Mouse (Mus musculus): ENCODE results near the gene Car2. TPM values are rescaled to one million over a fixed set of nuclear protein-coding genes. Genes with fewer than 3 reads are reported as not detected.

Gene Car2
- 1 to 10 TPM; 6.3 to 6.7 TPM for total RNA-seq (2021)

DNA sequence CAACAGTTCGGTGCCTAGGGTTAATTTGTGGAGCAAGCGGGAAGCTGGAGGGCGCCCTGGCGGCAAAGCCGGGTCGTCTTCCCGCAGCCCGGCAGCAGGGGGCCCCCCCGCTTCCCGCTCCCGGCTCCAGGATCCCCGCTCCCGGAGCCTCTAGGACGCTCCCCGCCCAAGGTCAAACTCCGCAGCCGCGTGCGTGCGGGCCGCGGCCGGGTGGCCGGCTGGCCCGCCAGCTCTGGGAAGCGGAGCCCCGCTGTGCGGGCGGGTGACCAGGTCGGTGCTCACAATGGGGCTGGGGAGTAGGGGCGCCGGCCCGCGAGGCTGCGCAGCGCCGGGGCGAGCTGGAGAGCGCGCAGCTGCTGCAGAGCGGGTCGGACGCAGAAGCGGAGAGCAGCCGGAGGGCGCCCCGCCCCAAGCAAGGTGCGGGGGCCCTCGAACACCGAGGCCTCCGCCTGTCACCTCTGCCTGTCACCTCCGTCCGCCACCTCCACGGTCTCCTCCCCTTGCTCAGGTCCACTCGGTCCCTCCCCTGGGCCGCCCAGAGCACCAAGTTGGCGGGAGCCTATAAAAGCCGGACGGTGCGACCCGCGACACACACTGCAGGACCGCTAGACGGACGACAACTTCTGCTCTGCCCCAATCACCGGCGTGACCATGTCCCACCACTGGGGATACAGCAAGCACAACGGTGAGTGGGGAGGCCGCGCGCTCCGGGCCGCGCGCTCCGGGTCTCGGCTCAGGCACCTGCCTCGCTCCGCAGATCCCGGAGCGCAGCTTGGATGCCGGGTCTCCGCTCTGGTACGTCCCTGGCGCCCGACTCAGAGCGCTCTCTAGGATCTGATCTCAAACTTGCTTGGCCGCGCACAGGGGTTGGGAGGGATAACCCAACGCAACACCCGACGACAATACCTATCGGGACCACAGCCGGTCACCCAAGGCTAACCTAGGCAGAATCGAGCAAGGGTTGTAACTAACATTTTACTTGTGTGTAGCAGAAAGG, at the start of gene Car2:
Gene Car2 (plus strand): TSS at position 172 of the 997 bp plus-strand sequence.
- DNase-seq: peak; percentile 68 to 70
- intact Hi-C loops (cut with DNase I): loop anchor here (10.0 kb wide), 1 partner anchor 138 kb away; no protein-coding TSS in a partner anchor

DNA sequence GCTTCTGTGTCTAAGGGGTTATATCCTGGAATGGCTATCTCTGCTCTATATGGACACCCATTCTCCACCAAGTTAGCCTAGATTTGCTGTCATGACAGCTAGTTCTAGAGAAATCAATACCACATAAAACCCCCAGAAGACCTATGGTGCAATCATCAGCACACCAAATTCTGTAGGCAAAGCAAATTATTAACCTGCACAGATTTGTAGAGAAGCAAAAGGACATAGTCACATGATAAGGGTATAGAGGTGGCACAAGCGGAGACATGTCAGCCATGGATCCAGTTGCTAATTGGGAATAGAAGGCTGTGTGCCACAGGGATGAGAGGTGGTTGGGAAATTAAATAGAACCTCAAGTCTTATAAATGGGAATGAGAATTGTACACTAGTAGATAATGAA, 47.1 kb upstream of the Car2 start:
- intact Hi-C loops (cut with DNase I): no loop called here
- no peak for DNase-seq

DNA sequence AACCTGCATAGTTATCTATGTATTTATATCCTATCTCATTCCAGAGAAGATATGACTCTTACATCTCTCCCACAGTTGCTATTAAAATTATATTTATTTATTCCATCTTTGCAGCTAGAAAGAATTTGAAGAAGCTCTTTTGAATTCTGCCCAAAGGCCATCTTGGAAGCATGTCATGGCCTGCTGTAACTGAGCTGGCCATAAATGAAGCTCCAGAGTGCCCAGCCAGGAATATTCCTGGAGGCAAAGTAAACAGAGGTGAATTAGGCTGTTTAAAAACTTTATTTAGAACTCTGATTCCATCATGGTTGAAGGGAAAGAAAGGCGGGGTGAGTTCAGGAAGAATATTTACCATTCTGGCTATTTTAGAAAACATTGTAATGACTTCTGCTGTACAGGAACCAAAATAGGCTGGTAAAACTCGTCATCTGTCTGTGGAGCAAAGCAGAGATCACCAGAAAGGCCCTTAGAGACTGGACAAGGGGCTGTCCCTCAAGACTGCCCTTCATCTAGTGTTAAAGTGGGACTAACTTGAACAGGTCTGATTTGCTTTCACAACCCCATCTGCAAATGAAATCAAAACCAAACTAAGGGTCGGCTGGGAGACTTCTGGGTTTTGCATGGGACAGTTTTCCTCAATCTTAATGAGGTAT, 46.5 kb upstream of the Car2 start:
- intact Hi-C loops (cut with DNase I): no loop called here
- no peak for DNase-seq

DNA sequence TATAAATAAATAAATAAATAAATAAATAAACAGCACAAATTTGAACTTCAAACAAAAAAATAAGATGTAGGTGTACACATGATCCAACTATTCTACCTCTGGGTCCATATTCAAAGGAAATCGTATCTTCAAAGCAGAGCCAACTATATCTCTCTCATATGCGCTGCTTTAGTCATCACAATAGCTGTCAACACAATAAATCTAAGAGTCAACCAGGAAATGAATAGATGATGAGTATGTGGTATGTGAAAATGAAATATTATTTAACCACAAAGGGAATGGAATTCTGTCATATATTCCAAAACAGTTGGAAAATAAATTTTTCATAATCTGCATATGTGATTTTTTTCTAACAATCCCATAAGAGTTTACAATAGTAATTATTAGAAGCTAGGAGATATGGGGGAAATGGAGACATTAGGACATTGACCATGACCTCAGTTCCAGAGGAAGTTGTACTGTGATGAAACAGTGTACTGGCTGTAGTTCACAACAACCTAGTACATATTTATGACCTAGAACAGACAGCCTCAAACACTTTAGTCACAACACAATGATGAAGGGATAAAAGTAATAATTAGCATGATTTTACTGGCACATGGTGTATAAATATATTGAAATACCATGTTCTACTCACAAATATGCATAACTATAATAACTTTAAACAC, 37.4 kb upstream of the Car2 start:
- intact Hi-C loops (cut with DNase I): no loop called here
- no peak for DNase-seq

DNA sequence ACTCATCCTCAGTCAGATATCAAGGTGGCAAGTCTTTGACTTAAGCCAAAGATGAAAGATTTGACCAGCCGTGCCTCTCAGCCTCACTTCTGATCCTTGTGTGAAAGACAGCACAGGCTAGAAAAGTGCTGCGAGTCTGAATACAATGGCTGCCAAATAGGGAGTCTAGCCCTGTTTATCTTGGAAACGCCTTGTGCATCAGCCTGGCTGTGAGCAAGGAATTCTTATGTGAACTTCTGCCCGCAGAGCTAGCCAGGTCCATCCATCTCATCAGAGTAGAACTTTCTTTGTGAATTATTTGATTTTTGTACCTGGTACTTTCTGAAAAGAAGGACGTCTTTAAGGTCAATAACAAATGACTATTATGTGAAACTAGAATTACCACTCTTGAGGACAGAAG, 32.1 kb upstream of the Car2 start:
- intact Hi-C loops (cut with DNase I): no loop called here
- no peak for DNase-seq

DNA sequence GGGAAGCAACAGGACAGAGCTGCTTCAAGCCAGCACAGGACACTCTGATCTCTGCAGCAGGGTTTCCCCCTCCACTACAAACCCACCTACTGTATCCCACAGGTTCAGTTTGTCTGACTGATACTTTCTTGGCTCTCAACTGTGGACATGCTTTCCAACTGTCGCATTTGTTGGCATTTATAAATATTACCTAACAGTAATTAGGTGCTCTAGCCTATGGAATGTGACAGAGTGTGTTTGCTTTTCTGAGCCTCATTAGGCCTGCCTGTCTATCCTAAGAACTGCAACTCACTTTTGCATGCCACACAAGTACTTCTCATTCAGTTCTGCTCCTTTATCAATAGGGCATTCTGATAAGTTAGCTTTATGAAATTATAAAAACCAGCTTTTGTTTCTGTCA, 31.6 kb upstream of the Car2 start:
- intact Hi-C loops (cut with DNase I): no loop called here
- DNase-seq: no peak

DNA sequence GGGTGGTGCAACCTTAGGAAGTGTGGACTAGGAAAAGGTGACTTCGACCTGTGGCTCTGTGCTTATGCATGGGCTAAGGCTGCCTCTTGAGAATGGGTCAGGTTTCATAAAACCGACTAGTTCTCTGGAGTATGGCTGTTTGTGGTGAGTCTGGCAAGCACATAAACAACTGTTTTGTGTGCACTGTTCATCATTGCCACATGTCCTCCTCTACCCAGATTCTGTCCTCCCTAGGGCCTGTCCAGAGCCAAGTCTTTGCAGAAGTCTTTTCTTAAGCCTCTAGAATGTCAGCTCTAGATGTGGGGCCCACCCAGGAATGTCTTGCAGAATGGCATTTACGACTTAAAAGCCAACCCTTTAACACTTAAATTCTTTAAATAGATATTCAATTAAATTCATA, 28.2 kb upstream of the Car2 start:
- no peak for DNase-seq
- intact Hi-C loops (cut with DNase I): no loop called here

DNA sequence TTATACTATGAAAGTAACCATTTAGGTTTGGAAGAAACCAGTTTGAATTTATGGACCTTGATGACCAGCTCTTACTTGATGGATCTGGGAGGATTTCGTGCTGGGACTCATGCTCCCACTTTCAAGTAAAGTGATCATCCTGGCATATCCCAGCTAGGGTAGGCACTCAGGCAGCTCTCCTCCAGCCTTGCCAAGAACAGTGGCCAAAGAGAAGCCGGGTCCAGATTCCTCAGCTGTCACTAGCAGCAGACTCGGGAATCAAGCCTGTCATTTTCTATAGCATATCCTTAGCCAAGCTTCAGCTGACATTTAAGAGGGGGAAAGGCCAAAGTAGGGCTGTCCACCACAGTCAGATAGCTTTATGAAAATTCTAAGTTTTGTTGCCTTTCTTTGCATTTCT, 25.8 kb upstream of the Car2 start:
- intact Hi-C loops (cut with DNase I): no loop called here
- DNase-seq: no peak

DNA sequence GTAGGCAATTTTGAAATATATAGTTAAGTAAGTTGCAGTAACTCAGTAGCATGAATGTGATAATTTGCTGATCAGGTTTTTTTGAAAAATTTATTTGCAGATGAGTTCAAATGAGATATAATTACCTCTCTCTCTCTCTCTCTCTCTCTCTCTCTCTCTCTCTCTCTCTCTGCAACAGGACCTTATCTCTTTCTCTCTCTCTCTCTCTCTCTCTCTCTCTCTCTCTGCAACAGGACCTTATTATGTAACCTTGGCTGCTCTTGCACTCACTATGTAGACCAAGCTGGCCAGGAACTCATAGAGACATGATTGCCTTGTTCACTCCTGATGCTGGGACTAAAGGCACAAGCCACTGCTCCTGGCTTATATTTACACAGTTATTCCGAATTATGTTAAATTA, 24.9 kb upstream of the Car2 start:
- intact Hi-C loops (cut with DNase I): no loop called here

DNA sequence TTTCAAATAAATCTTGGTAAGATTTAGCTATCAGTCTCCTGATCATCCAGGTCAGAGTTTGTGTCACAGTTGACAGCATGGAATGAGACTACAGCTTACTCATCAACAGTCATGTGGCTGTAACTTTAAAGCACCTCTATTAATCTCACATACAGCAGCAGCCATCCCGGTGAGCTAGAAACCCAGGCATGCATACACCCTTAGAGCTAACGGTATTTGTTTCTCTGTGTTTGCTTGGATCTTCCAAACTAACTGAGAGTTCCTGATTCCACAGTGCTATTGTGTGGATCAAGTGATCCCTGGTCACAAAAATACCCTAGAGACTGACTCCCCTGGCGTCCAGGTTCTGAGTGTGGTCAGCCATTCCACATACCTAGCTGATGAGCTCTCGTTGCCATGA, 24.3 kb upstream of the Car2 start:
- intact Hi-C loops (cut with DNase I): no loop called here
- DNase-seq: no peak

More for the DNA sequence above, 24.9 kb upstream of the Car2 start:
- no peak for DNase-seq

DNA sequence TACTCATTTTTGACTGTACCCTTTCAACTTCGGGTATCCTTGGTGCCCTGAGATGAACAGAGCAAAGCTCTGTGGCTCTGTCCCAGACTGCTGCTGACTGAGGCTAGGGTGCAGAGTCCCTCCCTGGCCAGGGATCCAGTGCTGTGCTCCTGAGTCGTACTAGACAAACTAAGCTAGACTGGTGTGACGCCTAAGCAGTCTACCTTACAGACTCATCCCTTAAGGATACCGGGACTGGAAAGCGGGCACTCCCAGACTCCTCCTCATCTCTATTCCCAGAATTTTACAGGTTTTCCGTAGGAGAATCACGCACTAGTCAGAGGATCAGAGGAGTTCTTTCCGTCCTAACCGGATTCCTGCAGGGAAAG, 23.4 kb upstream of the Car2 start:
- intact Hi-C loops (cut with DNase I): no loop called here
- DNase-seq: no peak

DNA sequence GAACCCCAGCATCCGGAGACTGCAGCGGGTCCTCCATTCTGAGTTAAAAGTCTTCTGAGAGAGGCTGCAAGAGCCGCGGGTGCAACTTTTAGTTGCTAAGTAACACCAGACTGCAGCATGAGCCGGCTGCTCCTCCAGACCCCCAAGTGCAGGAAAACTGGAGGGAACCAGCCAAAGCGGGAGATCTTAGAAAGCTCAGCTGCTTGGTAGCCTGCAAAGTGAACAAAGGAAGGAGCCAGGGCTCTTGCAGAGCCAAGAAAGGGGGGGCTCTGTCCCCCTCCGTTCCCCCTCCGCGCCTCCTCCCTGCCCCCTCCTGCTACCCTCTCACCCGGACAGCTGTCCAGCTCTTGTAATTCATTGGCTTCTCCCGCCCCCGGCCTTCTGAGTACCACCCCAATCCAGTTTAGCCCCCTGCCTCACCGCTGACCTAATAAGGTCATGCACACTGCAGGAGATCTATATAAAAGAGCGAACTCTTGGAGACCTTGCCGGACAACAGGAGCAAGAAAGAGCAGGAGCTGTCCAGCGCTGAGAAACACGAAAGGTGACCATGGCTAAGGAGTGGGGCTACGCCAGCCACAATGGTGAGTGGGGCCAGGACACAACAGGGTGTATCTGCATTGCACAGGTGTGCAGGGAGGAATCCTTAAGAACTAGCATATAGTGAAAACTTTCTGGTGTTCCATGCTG, 22.9 kb upstream of the Car2 start, which contains the start of gene Car3:
Gene Car3 (plus strand): TSS at position 491 of the 690 bp plus-strand sequence.
- intact Hi-C loops (cut with DNase I): no loop called here
- DNase-seq: no peak

DNA sequence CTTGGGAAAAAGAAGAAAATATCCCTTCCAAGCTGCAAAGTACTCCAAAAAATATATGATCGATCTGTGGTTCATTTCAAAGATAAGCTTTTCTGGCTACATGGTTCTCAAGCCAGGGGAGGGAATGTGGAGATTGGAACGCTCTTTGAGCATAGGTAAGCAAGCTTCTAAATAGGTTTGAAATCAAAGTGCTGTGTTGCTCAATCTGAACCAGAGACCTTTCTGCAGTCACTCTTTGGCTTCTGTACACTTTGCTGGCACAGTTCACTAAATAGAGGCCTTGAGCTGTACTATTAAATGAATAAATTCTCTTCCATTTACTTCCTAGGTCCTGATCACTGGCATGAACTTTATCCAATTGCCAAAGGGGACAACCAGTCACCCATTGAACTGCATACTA, 22.2 kb upstream of the Car2 start:
- intact Hi-C loops (cut with DNase I): no loop called here
- no peak for DNase-seq

DNA sequence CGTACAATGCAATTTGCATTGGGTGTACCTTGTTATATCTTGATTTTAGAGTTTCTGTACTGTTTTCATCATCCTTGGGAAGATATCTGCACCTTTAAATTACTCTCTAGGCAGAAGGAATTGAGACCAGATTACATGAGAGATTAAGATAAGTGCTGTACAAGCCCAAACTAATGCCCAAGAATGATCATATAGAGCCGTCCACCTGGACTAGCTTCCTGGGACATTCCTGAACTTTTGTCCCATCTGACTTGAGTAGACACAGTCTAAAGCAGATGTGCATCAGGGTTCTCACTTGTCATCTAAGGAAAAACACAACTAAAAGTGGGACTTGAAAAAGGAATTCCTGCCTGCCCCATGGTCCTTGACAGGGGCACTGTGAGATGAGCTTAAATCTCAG, 20.1 kb upstream of the Car2 start:
- intact Hi-C loops (cut with DNase I): no loop called here

DNA sequence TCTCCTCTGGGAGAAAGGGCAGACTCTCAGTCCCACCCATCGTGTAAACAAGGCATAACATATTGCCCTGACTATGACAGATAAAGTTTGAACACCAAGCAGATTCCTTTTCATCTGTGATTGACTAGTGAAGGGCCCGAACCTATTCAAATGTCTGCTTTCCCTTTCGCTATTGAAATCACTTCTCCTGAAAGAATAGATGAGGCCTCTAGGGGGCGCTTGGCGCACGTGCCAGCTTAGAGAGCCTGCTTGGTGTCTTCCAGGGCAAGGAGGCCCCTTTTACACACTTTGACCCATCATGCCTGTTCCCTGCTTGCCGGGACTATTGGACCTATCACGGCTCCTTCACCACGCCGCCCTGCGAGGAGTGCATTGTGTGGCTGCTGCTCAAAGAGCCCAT, 16.3 kb upstream of the Car2 start:
- DNase-seq: peak; percentile 47 to 61
- intact Hi-C loops (cut with DNase I): loop anchor here (5.0 to 10.0 kb wide), 2 partner anchors 225 to 378 kb away; no protein-coding TSS in a partner anchor

More for the DNA sequence above, 20.1 kb upstream of the Car2 start:
- DNase-seq: no peak

DNA sequence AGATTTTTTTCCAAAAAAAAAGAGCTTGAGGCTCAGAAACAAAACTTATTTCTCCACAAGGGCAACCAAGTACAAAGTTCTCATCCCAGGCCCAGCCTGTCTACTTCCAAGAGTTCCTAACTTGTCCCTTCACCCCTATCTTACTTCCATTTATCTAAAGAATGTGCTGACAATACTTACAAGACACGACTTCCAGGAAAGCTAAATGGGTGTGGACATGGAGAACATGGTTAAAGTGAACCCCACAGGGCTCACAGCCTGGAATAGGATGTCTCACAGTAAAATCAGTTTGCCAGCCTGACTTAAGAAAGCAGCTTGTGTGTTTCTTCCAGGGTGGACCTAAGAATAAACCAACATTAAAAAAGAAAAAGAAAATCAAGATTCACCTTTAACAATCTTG, 15.5 kb upstream of the Car2 start:
- DNase-seq: no peak
- intact Hi-C loops (cut with DNase I): loop anchor here (5.0 to 10.0 kb wide), 2 partner anchors 224 to 377 kb away; no protein-coding TSS in a partner anchor

DNA sequence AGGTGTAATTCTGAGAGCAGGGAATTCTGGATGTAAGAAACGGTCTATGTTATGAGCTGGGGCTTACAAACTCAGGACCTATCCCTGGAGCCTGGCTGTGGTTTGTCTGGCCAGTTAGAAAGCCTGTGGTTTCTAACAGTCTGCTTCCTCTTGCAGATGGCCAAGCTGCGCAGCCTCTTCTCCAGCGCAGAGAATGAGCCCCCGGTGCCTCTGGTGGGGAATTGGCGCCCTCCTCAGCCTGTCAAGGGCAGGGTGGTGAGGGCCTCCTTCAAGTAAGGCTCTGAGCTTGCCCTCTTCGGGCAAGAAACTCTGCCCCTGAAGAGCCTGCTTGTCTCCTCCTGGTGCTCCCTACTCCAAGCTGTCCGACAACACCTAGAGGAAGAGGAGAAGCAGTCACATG, 14.7 kb upstream of the Car2 start:
- DNase-seq: no peak
- intact Hi-C loops (cut with DNase I): loop anchor here (5.0 to 10.0 kb wide), 2 partner anchors 223 to 376 kb away; no protein-coding TSS in a partner anchor

DNA sequence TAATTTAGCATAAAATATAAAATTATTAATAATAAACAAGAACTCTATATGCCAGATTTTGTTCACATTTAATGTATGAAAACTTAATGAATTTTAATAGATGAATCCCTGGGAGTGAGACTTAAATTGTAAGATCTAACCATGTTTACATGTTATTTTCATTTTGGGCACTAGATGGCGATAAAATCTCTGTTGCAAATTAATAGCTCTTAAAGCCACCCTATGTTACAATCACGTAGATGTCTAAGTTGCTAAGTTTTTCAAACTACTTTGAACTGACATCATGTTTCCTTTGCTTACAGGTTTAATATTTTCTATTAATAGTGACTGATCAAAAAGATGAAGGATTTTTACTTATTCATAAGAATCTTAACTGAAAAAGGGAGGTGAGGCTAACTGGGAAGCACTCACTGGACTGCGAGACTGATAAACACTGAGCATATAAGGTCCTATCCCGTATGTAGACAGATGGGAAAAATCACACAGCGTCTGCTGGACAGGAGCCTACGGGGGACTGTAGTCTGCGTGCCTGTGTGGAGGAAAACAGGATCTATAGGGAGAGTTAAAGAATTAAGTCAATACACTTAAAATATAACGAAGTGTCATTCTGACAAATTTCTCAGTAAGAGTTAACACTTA, 11.6 kb upstream of the Car2 start:
- intact Hi-C loops (cut with DNase I): loop anchor here (1.0 to 10.0 kb wide), 3 partner anchors 220 to 373 kb away; no protein-coding TSS in a partner anchor
- no peak for DNase-seq

DNA sequence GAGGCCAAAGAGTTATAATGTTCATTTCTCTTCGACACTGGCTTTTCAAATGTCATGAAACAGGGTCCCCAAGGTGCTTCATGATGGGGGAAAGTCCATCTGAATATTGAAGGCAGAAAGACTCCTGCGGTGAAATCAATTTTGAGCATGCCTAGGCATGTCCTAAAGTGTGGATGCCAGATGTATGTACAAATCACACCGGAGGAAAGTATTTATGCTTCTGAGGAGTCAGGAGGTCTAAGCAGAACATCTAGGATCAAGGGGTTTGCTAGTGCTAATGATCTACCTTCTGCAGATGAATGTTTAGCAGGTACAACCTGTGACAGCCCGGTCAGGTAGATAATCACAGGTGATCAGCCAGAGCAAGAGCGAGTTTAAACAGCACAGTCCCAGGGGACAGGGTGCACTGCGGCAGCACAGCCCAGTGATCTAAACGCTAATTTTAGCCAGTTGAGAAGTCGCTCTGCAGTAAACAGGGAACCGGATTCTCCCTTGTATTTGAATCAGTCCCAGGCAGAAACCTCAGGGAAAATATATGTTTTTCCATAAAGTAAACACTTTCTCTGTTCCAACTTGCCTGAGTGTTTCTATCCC, 9.7 kb upstream of the Car2 start:
- no peak for DNase-seq
- intact Hi-C loops (cut with DNase I): loop anchor here (10.0 kb wide), 1 partner anchor 218 kb away; no protein-coding TSS in a partner anchor
